Mouse (Mus musculus): ENCODE measurements around the gene Cep89.

- no peak for TF ChIP-seq EP300 (IDR thresholded peaks at IDR 0.05; ENCODE audit: low read depth)
- TF ChIP-seq CTCF (IDR thresholded peaks at IDR 0.05; ENCODE audit: low read depth): no peak
Measured at GRCm38 (mm10) chr7:35355303-35355872, 41.4 kb upstream of the Cep89 start.
